Mouse (Mus musculus) CD4-positive, CD25-positive, alpha-beta regulatory T cell, adult 9 weeks (primary cell): ENCODE data around the gene Cenpf. TPM values are rescaled to one million over a fixed set of nuclear protein-coding genes. Genes with fewer than 3 reads are reported as not detected.

Experiments used
- polyA plus RNA-seq: library from polyadenylated mRNA; unstranded; fragments of 100-300 nt; shearing (Covaris generic); gene quantifications from one replicate; pipeline ENCODE4 v1.2.1, GENCODE M21; 2017

Gene Cenpf
- 1.7 TPM for polyA plus RNA-seq

GRCm38 (mm10) chr1:189687654-189688387 is at the start of gene Cenpf:
TSS of gene Cenpf (minus strand) at chr1:189688086.

GRCm38 (mm10) chr1:189727884-189728783 is 40.2 kb upstream of the Cenpf start, which contains the start of gene Ptpn14:
TSS of gene Ptpn14 (plus strand) at chr1:189728268.

Other genes with a start within 250 kb of the Cenpf start
- 0.10 TPM for gene Ptpn14, start 40.2 kb upstream of the Cenpf start, polyA plus RNA-seq
- 6.7 TPM for gene Smyd2, start 234.3 kb upstream of the Cenpf start, polyA plus RNA-seq